Mouse (Mus musculus) heart, embryonic 12.5 days (tissue): Measurements from ENCODE around the gene Hist1h2ap. TPM values are rescaled to one million over a fixed set of nuclear protein-coding genes. Genes with fewer than 3 reads are reported as not detected.
"Not testable (repeated sequence)": the region's sequence is repeated elsewhere in the genome, so short reads cannot be mapped to it uniquely, and the experiment has no call there.

Source experiments
- ATAC-seq: fragments of 200-750 bp; cut with Nextera tagmentation; 2 replicates; pipeline ENCODE4 v1.8.0; 2017; ENCODE audit warnings: moderate TSS enrichment, moderate library complexity; ENCODE audit not compliant: insufficient number of reproducible peaks, low FRiP score
- H3K27ac ChIP-seq: fragments of 300-500 bp; sonication (generic); 2 replicates; pipeline ENCODE4 v1.5.1; 2016; ENCODE audit warnings: mild to moderate bottlenecking, moderate library complexity; ENCODE audit not compliant: poor library complexity, severe bottlenecking
- H3K27me3 ChIP-seq: fragments of 300-500 bp; sonication (generic); replicated peaks from 2 replicates; pipeline ENCODE4 v1.6.1; 2016; ENCODE audit warnings: mild to moderate bottlenecking, moderate library complexity
- H3K36me3 ChIP-seq: fragments of 300-500 bp; sonication (generic); 2 replicates; pipeline ENCODE4 v1.6.1; 2016; ENCODE audit warnings: mild to moderate bottlenecking, moderate library complexity
- H3K4me1 ChIP-seq: fragments of 300-500 bp; sonication (generic); replicated peaks from 2 replicates; pipeline ENCODE4 v1.6.1; 2016; ENCODE audit warnings: mild to moderate bottlenecking
- H3K4me2 ChIP-seq: fragments of 300-500 bp; sonication (generic); 2 replicates; pipeline ENCODE4 v1.6.1; 2016; ENCODE audit warnings: mild to moderate bottlenecking, moderate library complexity
- H3K4me3 ChIP-seq: fragments of 300-500 bp; sonication (generic); 2 replicates; pipeline ENCODE4 v1.5.1; 2016; ENCODE audit warnings: mild to moderate bottlenecking
- H3K9ac ChIP-seq: fragments of 300-500 bp; sonication (generic); 2 replicates; pipeline ENCODE4 v1.6.1; 2016; ENCODE audit warnings: mild to moderate bottlenecking, moderate library complexity
- H3K9me3 ChIP-seq: fragments of 300-500 bp; sonication (generic); replicated peaks from 2 replicates; pipeline ENCODE4 v1.6.1; 2016; ENCODE audit warnings: mild to moderate bottlenecking, moderate library complexity
- WGBS: fragments of 180-500 bp; shearing (Covaris S2); methylation state at CpG from one replicate; pipeline ENCODE4 v1.1.7; 2016; 5-methylcytosine and 5-hydroxymethylcytosine counted together
- polyA plus RNA-seq: library from polyadenylated mRNA; unstranded; fragments of >200 nt; fragmentation: Nextera tagmentation; extraction: Ambion mirVana; gene quantifications from 2 replicates; pipeline ENCODE4 v1.2.1, GENCODE M21; 2016

Hist1h2ap gene
- polyA plus RNA-seq, 1 experiment from 2014 or later = 2,141 TPM

- not testable (repeated sequence) for H3K9ac ChIP-seq, H3K4me1 ChIP-seq, ATAC-seq, H3K27me3 ChIP-seq, H3K36me3 ChIP-seq, H3K4me2 ChIP-seq, H3K9me3 ChIP-seq, H3K27ac ChIP-seq, H3K4me3 ChIP-seq
Observed at GRCm38 (mm10) chr13:21797163-21797562, 36.1 kb downstream of the Hist1h2ap start.

- H3K36me3 ChIP-seq = no peaks in the 10 kb centered on the region
- no peaks in the 10 kb centered on the region for H3K27me3 ChIP-seq
- H3K4me3 ChIP-seq = no peak overlapping the region
- no peaks in the 10 kb centered on the region for H3K9me3 ChIP-seq
- no peak overlapping the region for H3K4me2 ChIP-seq
- 84% methylated on average over 7 of the region's 7 CpGs for WGBS
- H3K9ac ChIP-seq = no peak overlapping the region
- no peak overlapping the region for H3K27ac ChIP-seq
- H3K4me1 ChIP-seq = peaks cover 4% of the 10 kb centered on the region
- ATAC-seq = no peak
Observed at GRCm38 (mm10) chr13:21795584-21795983, 37.7 kb downstream of the Hist1h2ap start.

- Histone ChIP-seq H3K4me2 (peak overlapping the region; percentile 77), H3K9me3 (no peaks in the 10 kb centered on the region), H3K27me3 (no peaks in the 10 kb centered on the region), H3K36me3 (no peaks in the 10 kb centered on the region), H3K4me3 (peak overlapping the region; percentile 42), H3K27ac (peak overlapping the region; percentile 34), H3K9ac (peak overlapping the region; percentile 26), H3K4me1 (peaks cover 17% of the 10 kb centered on the region)
- WGBS = 5% methylated on average over 18 of the region's 18 CpGs
- ATAC-seq = no peak
Observed at GRCm38 (mm10) chr13:21790601-21791283, 42.6 kb downstream of the Hist1h2ap start.

GRCm38 (mm10) chr13:21789925-21790324 is 43.4 kb downstream of the Hist1h2ap start:
- no peaks in the 10 kb centered on the region for H3K36me3 ChIP-seq
- no peak overlapping the region for H3K27ac ChIP-seq
- no peak overlapping the region for H3K4me3 ChIP-seq
- H3K9ac ChIP-seq = no peak overlapping the region
- ATAC-seq = no peak
- H3K4me2 ChIP-seq = no peak overlapping the region
- H3K9me3 ChIP-seq = no peaks in the 10 kb centered on the region
- H3K4me1 ChIP-seq = peaks cover 17% of the 10 kb centered on the region
- no peaks in the 10 kb centered on the region for H3K27me3 ChIP-seq
- WGBS = 55% methylated on average over 6 of the region's 6 CpGs

GRCm38 (mm10) chr13:21787760-21788593 is 45.3 kb downstream of the Hist1h2ap start:
- 0 out of 2 replicates have a peak overlapping the region, but pooled peaks have one; percentile 24 for H3K4me3 ChIP-seq
- no peaks in the 10 kb centered on the region for H3K36me3 ChIP-seq
- peaks cover 26% of the 10 kb centered on the region for H3K4me1 ChIP-seq
- H3K27ac ChIP-seq = peak overlapping the region; percentile 57
- peak overlapping the region; percentile 65 for H3K4me2 ChIP-seq
- no peaks in the 10 kb centered on the region for H3K9me3 ChIP-seq
- 20% methylated on average over 17 of the region's 21 CpGs for WGBS
- H3K27me3 ChIP-seq = no peaks in the 10 kb centered on the region
- peak overlapping the region; percentile 45; the same call in 1 of the 2 replicates for H3K9ac ChIP-seq
- ATAC-seq = 0 out of 2 replicates have a peak, but pooled peaks have one; percentile 9

GRCm38 (mm10) chr13:21786899-21787629 is 46.2 kb downstream of the Hist1h2ap start, which contains the start of the genes Hist1h2an and Hist1h2bp:
Gene Hist1h2an (minus strand): TSS chr13:21787218.
Gene Hist1h2bp (plus strand): TSS chr13:21787461.
- peak; percentile 94 for ATAC-seq
- H3K9me3 ChIP-seq, H3K36me3 ChIP-seq, H3K27me3 ChIP-seq: not testable (repeated sequence)
- under 1% methylated on average over 43 of the region's 63 CpGs for WGBS
- Histone ChIP-seq H3K4me1 (peaks cover 32% of the 10 kb centered on the region), H3K27ac (peak within 1 kb of the TSS; percentile 83), H3K4me2 (peak within 1 kb of the TSS; percentile 65), H3K9ac (peak within 1 kb of the TSS; percentile 67; the same call in 1 of the 2 replicates), H3K4me3 (peak within 1 kb of the TSS; percentile 42)

GRCm38 (mm10) chr13:21786189-21786898 is 47.0 kb downstream of the Hist1h2ap start:
- Histone ChIP-seq H3K9me3 (no peaks in the 10 kb centered on the region), H3K4me1 (peaks cover 32% of the 10 kb centered on the region), H3K9ac (peak overlapping the region; percentile 67; the same call in 1 of the 2 replicates), H3K27me3 (no peaks in the 10 kb centered on the region), H3K4me3 (peak overlapping the region; percentile 42), H3K36me3 (no peaks in the 10 kb centered on the region), H3K27ac (peak overlapping the region; percentile 83), H3K4me2 (peak overlapping the region; percentile 65)
- 10% methylated on average over 8 of the region's 8 CpGs for WGBS
- ATAC-seq = no peak

GRCm38 (mm10) chr13:21784311-21784710 is 49.0 kb downstream of the Hist1h2ap start:
- no peak for ATAC-seq
- H3K27ac ChIP-seq = peak overlapping the region; percentile 85
- H3K9me3 ChIP-seq = no peaks in the 10 kb centered on the region
- peaks cover 33% of the 10 kb centered on the region for H3K4me1 ChIP-seq
- peak overlapping the region; percentile 66 for H3K4me2 ChIP-seq
- 41% methylated on average over 6 of the region's 6 CpGs for WGBS
- H3K4me3 ChIP-seq = 0 out of 2 replicates have a peak overlapping the region, but pooled peaks have one; percentile 37
- H3K27me3 ChIP-seq = no peaks in the 10 kb centered on the region
- H3K9ac ChIP-seq = peak overlapping the region; percentile 64
- H3K36me3 ChIP-seq = no peaks in the 10 kb centered on the region

- H3K27ac ChIP-seq = peak overlapping the region; percentile 85
- peak overlapping the region; percentile 66 for H3K4me2 ChIP-seq
- no peak for ATAC-seq
- no peaks in the 10 kb centered on the region for H3K36me3 ChIP-seq
- peak overlapping the region; percentile 37 for H3K4me3 ChIP-seq
- peaks cover 33% of the 10 kb centered on the region for H3K4me1 ChIP-seq
- H3K27me3 ChIP-seq = no peaks in the 10 kb centered on the region
- no peaks in the 10 kb centered on the region for H3K9me3 ChIP-seq
- 3% methylated on average over 9 of the region's 9 CpGs for WGBS
- peak overlapping the region; percentile 64 for H3K9ac ChIP-seq
Observed at GRCm38 (mm10) chr13:21783734-21784161, 49.6 kb downstream of the Hist1h2ap start.

- WGBS = 0% methylated on average over 13 of the region's 20 CpGs
- Histone ChIP-seq H3K4me3 (peak within 1 kb of the TSS; percentile 53), H3K9ac (peak within 1 kb of the TSS; percentile 86), H3K4me1 (peaks cover 31% of the 10 kb centered on the region), H3K27ac (peak within 1 kb of the TSS; percentile 89), H3K4me2 (peak within 1 kb of the TSS; percentile 89), H3K27me3 (no peaks in the 10 kb centered on the region), H3K9me3 (no peaks in the 10 kb centered on the region), H3K36me3 (no peaks in the 10 kb centered on the region)
- peak; percentile 76 for ATAC-seq
Observed at GRCm38 (mm10) chr13:21783255-21783617, 50.1 kb downstream of the Hist1h2ap start, which contains the start of gene Hist1h3i. Gene Hist1h3i (minus strand): TSS chr13:21783370.
